Mouse (Mus musculus) heart, adult 9 months (tissue): ENCODE data around the gene Prps1l1.

Source experiments
- DNase-seq, 2 experiments: peaks; one replicate each; pipeline ENCODE4 v3.0.0; 2022; ENCODE audit warnings: low spot score in 2 of 2

Prps1l1 gene

GRCm38 (mm10) chr12:35025916-35026432 is 41.4 kb downstream of the Prps1l1 start:
- DNase-seq: no peak

- DNase-seq: no peak
Measured at GRCm38 (mm10) chr12:35027533-35027932, 43.0 kb downstream of the Prps1l1 start.
